Comparison of ENCODE assay signal across 14 mouse cellular contexts in genomic region chr10:46087766-46088165, GRCm38 (mm10).
DNase-seq lines count a peak whose midpoint lies in the region; ATAC-seq lines count a peak whose summit lies in the region.
"Had no signal": no experiment of that assay in that cellular context is flagged by ENCODE, and none has a peak within 500 bp of the region (broad histone marks: within the 10 kb centered on the region; RNA-seq: fewer than 3 reads in every experiment).

No protein-coding gene starts in this region.

- DNase-seq in cerebellum, adult 18-20 months, result peak; percentile 13 to 15
- peak; percentile 43 for DNase-seq in Muller cell, postnatal 12 days (ENCODE audit: inconsistent ontology term)
- peak; percentile 64 for DNase-seq in embryo, embryonic 10.5 days (ENCODE audit: low spot score)
- DNase-seq in urinary bladder, adult 18-20 months (ENCODE audit: low spot score in 2 of 2), result no peak
- DNase-seq in right cerebral cortex, postnatal 4 days, result no peak
- DNase-seq: forebrain, postnatal 0 days; heart, postnatal 14 days; kidney, postnatal 14 days; liver, postnatal 0 days; lung, postnatal 4 days had no signal

- H3K4me2 ChIP-seq in hindbrain, embryonic 16.5 days (ENCODE audit: low read length), result no peak overlapping the region

- no peak overlapping the region for H3K9ac ChIP-seq in hindbrain, embryonic 16.5 days (ENCODE audit: low read depth, low read length)
- H3K9ac ChIP-seq: forebrain, postnatal 0 days; liver, postnatal 0 days had no signal

- no peaks in the 10 kb centered on the region for H3K36me3 ChIP-seq in hindbrain, embryonic 16.5 days (ENCODE audit: control insufficient read depth, insufficient read depth, low read length)

- H3K4me1 ChIP-seq in hindbrain, embryonic 16.5 days (ENCODE audit: control insufficient read depth, insufficient read depth, low read depth, low read length), result no peaks in the 10 kb centered on the region

- H3K4me3 ChIP-seq in hindbrain, embryonic 16.5 days (ENCODE audit: low read length), result no peak overlapping the region

- no peak overlapping the region for H3K27ac ChIP-seq in hindbrain, embryonic 16.5 days (ENCODE audit: low read depth, low read length)

- no peaks in the 10 kb centered on the region for H3K9me3 ChIP-seq in hindbrain, embryonic 16.5 days (ENCODE audit: control insufficient read depth, low read length)

- WGBS in hindbrain, embryonic 16.5 days, result 29% methylated on average over 4 of the region's 4 CpGs

- ATAC-seq in cerebellum, adult (ENCODE audit: insufficient number of reproducible peaks, low FRiP score, low TSS enrichment), result no peak
- peak; percentile 71 for ATAC-seq in hindbrain, embryonic 16.5 days
- no peak for ATAC-seq in erythroblast, adult 5-6 weeks (replicated peaks; ENCODE audit: low FRiP score, poor library complexity, severe bottlenecking)
- ATAC-seq: forebrain, postnatal 0 days; intestine, postnatal 0 days; liver, postnatal 0 days had no signal

- no peaks in the 10 kb centered on the region for H3K27me3 ChIP-seq in hindbrain, embryonic 16.5 days (replicated peaks; ENCODE audit: control insufficient read depth, insufficient read depth, low read length)

Comparison
In these comparisons a context has a peak if more than half of its experiments do, and no peak if none do; other contexts are left out.
1. DNase-seq: peak in cerebellum, adult 18-20 months (2 of 2), Muller cell, postnatal 12 days (single experiment) and embryo, embryonic 10.5 days (single experiment); none in urinary bladder, adult 18-20 months (0 of 2) and right cerebral cortex, postnatal 4 days (single experiment).